Mouse (Mus musculus) cerebellum, adult 2 months (tissue): Measurements from ENCODE around the gene Klk15.

Experiments
- CTCF ChIP-seq: fragments of 200-500 bp; IDR thresholded peaks from 2 replicates; pipeline ENCODE4 v1.5.1; 2011; ENCODE audit warnings: low read depth, mild to moderate bottlenecking, control low read depth, low read length, moderate library complexity, borderline replicate concordance; ENCODE audit not compliant: insufficient read depth
- POLR2A ChIP-seq: fragments of 200-500 bp; IDR thresholded peaks from 2 replicates; pipeline ENCODE4 v1.6.1; 2011; ENCODE audit warnings: low read length, control low read depth, borderline replicate concordance; ENCODE audit not compliant: insufficient read depth

DNA sequence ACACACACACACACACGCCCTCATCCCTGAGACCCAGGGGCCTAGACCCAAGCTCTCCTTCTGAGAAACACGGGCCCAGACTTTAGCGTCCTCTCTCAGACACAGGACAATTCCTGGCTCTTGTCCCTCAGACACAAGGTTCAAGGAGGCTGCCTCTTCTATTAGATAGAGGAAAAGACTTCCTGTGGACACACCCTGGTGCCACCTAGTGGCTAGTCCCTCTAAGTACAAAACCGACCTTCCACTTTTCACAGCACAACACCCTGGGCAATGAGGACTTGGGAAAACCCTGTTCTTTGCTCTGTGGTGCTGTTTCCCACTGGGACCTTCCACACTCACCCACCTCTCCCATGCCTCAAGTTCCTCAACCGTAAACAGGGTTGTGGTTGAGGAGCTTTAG is 7.6 kb upstream of the Klk15 start:
- TF ChIP-seq CTCF (no peak; the same call in 1 of the 2 replicates), POLR2A (no peak)
